Mouse (Mus musculus): ENCODE data around the gene D430042O09Rik. TPM values are rescaled to one million over a fixed set of nuclear protein-coding genes. Genes with fewer than 3 reads are reported as not detected.

Gene D430042O09Rik
- total and polyA plus RNA-seq, 2 experiments, result 8.5 to 8.8 TPM

DNA sequence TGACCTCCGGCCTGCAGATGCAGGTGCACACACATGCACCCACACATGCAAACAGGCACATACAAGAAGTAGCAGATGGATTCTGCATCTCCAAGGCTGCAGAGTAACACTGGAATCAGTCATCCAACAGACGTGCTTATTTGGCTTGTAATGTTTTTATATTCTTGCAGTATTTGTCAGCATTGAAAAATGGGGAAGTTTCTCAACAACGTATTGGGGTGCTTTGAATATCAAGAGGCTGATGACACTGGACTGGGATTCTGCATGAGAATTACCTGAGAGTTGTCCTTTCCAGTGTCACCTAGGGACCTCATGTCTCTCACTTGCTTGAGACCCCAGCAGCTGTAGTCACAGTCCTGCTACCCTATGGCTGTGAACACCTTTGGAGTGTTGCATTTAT lies 7.1 kb downstream of the D430042O09Rik start:
- Histone ChIP-seq H3K27me3 (ENCODE audit: control insufficient read depth, insufficient read depth, low read length) (no peaks in the 10 kb centered on the region), H3K4me3 (ENCODE audit: insufficient read depth, low read depth, low read length) (no peak overlapping the region), H3K27ac (replicated peaks; ENCODE audit: insufficient read depth, low read depth, low read length) (no peak overlapping the region), H3K4me1 (ENCODE audit: control insufficient read depth, insufficient read depth, low read length) (peaks cover 8% of the 10 kb centered on the region), H3K36me3 (ENCODE audit: control insufficient read depth, insufficient read depth, low read length) (no peaks in the 10 kb centered on the region), H3K79me2 (ENCODE audit: control insufficient read depth, insufficient read depth, low read length) (no peaks in the 10 kb centered on the region), H3K9ac (ENCODE audit: low read depth, low read length) (no peak overlapping the region)
- DNase-seq (ENCODE audit: extremely low read depth, low read depth, low spot score), result no peak
- TF ChIP-seq CTCF (IDR thresholded peaks at IDR 0.05; ENCODE audit: low read depth, low read length) (no peak), POLR2A (IDR thresholded peaks at IDR 0.05; ENCODE audit: extremely low read depth, insufficient read depth, low read length) (no peak)
- 92% methylated on average over 3 of the region's 3 CpGs for WGBS

- H3K27ac ChIP-seq (replicated peaks; ENCODE audit: insufficient read depth, low read depth, low read length), result no peak overlapping the region
- 77% methylated on average over 2 of the region's 2 CpGs for WGBS
- no peak for DNase-seq (ENCODE audit: extremely low read depth, low read depth, low spot score)
Observed at GRCm38 (mm10) chr7:125716724-125717123, 9.0 kb downstream of the D430042O09Rik start.

GRCm38 (mm10) chr7:125717612-125718011 lies 9.9 kb downstream of the D430042O09Rik start:
- H3K27me3 ChIP-seq (ENCODE audit: control insufficient read depth, insufficient read depth, low read length), result no peaks in the 10 kb centered on the region
- DNase-seq (ENCODE audit: extremely low read depth, low read depth, low spot score), result peak; percentile 53
- peaks cover 3% of the 10 kb centered on the region; the same call in 1 of the 2 replicates for H3K4me1 ChIP-seq (ENCODE audit: control insufficient read depth, insufficient read depth, low read length)
- H3K9ac ChIP-seq (ENCODE audit: low read depth, low read length), result no peak overlapping the region
- no peak overlapping the region for H3K27ac ChIP-seq (replicated peaks; ENCODE audit: insufficient read depth, low read depth, low read length)
- TF ChIP-seq CTCF (IDR thresholded peaks at IDR 0.05; ENCODE audit: low read depth, low read length), result no peak
- TF ChIP-seq POLR2A (IDR thresholded peaks at IDR 0.05; ENCODE audit: extremely low read depth, insufficient read depth, low read length), result no peak
- H3K4me3 ChIP-seq (ENCODE audit: insufficient read depth, low read depth, low read length), result no peak overlapping the region
- no peaks in the 10 kb centered on the region for H3K36me3 ChIP-seq (ENCODE audit: control insufficient read depth, insufficient read depth, low read length)
- H3K79me2 ChIP-seq (ENCODE audit: control insufficient read depth, insufficient read depth, low read length), result no peaks in the 10 kb centered on the region

More at GRCm38 (mm10) chr7:125716724-125717123, 9.0 kb downstream of the D430042O09Rik start:
- TF ChIP-seq POLR2A (IDR thresholded peaks at IDR 0.05; ENCODE audit: extremely low read depth, insufficient read depth, low read length) (no peak), CTCF (IDR thresholded peaks at IDR 0.05; ENCODE audit: low read depth, low read length) (no peak)
- H3K36me3 ChIP-seq (ENCODE audit: control insufficient read depth, insufficient read depth, low read length), result no peaks in the 10 kb centered on the region
- no peaks in the 10 kb centered on the region for H3K79me2 ChIP-seq (ENCODE audit: control insufficient read depth, insufficient read depth, low read length)
- no peak overlapping the region for H3K4me3 ChIP-seq (ENCODE audit: insufficient read depth, low read depth, low read length)
- no peaks in the 10 kb centered on the region for H3K27me3 ChIP-seq (ENCODE audit: control insufficient read depth, insufficient read depth, low read length)
- no peak overlapping the region for H3K9ac ChIP-seq (ENCODE audit: low read depth, low read length)
- peaks cover 3% of the 10 kb centered on the region; the same call in 1 of the 2 replicates for H3K4me1 ChIP-seq (ENCODE audit: control insufficient read depth, insufficient read depth, low read length)

GRCm38 (mm10) chr7:125720370-125720769 lies 12.7 kb downstream of the D430042O09Rik start:
- Histone ChIP-seq H3K36me3 (ENCODE audit: control insufficient read depth, insufficient read depth, low read length) (no peaks in the 10 kb centered on the region), H3K9ac (ENCODE audit: low read depth, low read length) (no peak overlapping the region), H3K4me3 (ENCODE audit: insufficient read depth, low read depth, low read length) (no peak overlapping the region), H3K27ac (replicated peaks; ENCODE audit: insufficient read depth, low read depth, low read length) (no peak overlapping the region), H3K27me3 (ENCODE audit: control insufficient read depth, insufficient read depth, low read length) (no peaks in the 10 kb centered on the region), H3K79me2 (ENCODE audit: control insufficient read depth, insufficient read depth, low read length) (no peaks in the 10 kb centered on the region), H3K4me1 (ENCODE audit: control insufficient read depth, insufficient read depth, low read length) (peaks cover 3% of the 10 kb centered on the region; the same call in 1 of the 2 replicates)
- WGBS, result 85% methylated on average over 5 of the region's 5 CpGs
- no peak for DNase-seq (ENCODE audit: extremely low read depth, low read depth, low spot score)
- TF ChIP-seq POLR2A (IDR thresholded peaks at IDR 0.05; ENCODE audit: extremely low read depth, insufficient read depth, low read length), result no peak
- TF ChIP-seq CTCF (IDR thresholded peaks at IDR 0.05; ENCODE audit: low read depth, low read length), result no peak

GRCm38 (mm10) chr7:125721033-125721432 lies 13.3 kb downstream of the D430042O09Rik start:
- no peak overlapping the region for H3K9ac ChIP-seq (ENCODE audit: low read depth, low read length)
- TF ChIP-seq CTCF (IDR thresholded peaks at IDR 0.05; ENCODE audit: low read depth, low read length), result no peak
- no peak for TF ChIP-seq POLR2A (IDR thresholded peaks at IDR 0.05; ENCODE audit: extremely low read depth, insufficient read depth, low read length)
- H3K27ac ChIP-seq (replicated peaks; ENCODE audit: insufficient read depth, low read depth, low read length), result no peak overlapping the region
- H3K27me3 ChIP-seq (ENCODE audit: control insufficient read depth, insufficient read depth, low read length), result no peaks in the 10 kb centered on the region
- H3K4me1 ChIP-seq (ENCODE audit: control insufficient read depth, insufficient read depth, low read length), result peaks cover 3% of the 10 kb centered on the region; the same call in 1 of the 2 replicates
- H3K36me3 ChIP-seq (ENCODE audit: control insufficient read depth, insufficient read depth, low read length), result no peaks in the 10 kb centered on the region
- DNase-seq (ENCODE audit: extremely low read depth, low read depth, low spot score), result no peak
- no peaks in the 10 kb centered on the region for H3K79me2 ChIP-seq (ENCODE audit: control insufficient read depth, insufficient read depth, low read length)
- no peak overlapping the region for H3K4me3 ChIP-seq (ENCODE audit: insufficient read depth, low read depth, low read length)
- 76% methylated on average over 4 of the region's 4 CpGs for WGBS

DNA sequence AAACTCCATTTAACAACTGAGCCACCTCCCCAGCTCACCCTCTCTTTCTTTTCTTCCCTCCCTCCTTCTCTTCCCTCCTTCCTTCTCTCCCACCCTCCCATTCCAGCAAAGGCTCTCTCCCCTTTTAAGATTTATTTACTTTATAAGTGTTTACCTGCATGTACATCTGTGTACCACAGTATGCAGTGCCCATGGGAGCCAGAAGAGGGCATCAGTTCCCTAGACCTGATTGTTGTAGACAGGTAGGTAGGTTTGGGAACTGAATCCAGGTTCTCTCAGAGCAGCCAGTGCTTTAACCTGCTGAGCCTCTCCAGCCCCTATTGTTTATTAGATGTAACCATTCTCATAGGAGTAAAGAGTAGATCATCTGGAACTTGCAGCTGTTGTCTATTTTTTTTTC lies 14.4 kb downstream of the D430042O09Rik start:
- Histone ChIP-seq H3K27ac (replicated peaks; ENCODE audit: insufficient read depth, low read depth, low read length) (no peak overlapping the region), H3K79me2 (ENCODE audit: control insufficient read depth, insufficient read depth, low read length) (no peaks in the 10 kb centered on the region), H3K4me3 (ENCODE audit: insufficient read depth, low read depth, low read length) (no peak overlapping the region), H3K36me3 (ENCODE audit: control insufficient read depth, insufficient read depth, low read length) (no peaks in the 10 kb centered on the region), H3K27me3 (ENCODE audit: control insufficient read depth, insufficient read depth, low read length) (no peaks in the 10 kb centered on the region), H3K4me1 (ENCODE audit: control insufficient read depth, insufficient read depth, low read length) (peaks cover 3% of the 10 kb centered on the region; the same call in 1 of the 2 replicates), H3K9ac (ENCODE audit: low read depth, low read length) (no peak overlapping the region)
- DNase-seq (ENCODE audit: extremely low read depth, low read depth, low spot score), result peak; percentile 42
- no peak for TF ChIP-seq POLR2A (IDR thresholded peaks at IDR 0.05; ENCODE audit: extremely low read depth, insufficient read depth, low read length)
- peak; percentile 34; the same call in 1 of the 2 replicates for TF ChIP-seq CTCF (IDR thresholded peaks at IDR 0.05; ENCODE audit: low read depth, low read length)

All from liver, adult 2 months (tissue).